18 mouse cellular contexts compared by ENCODE assay signal in the genomic region with DNA sequence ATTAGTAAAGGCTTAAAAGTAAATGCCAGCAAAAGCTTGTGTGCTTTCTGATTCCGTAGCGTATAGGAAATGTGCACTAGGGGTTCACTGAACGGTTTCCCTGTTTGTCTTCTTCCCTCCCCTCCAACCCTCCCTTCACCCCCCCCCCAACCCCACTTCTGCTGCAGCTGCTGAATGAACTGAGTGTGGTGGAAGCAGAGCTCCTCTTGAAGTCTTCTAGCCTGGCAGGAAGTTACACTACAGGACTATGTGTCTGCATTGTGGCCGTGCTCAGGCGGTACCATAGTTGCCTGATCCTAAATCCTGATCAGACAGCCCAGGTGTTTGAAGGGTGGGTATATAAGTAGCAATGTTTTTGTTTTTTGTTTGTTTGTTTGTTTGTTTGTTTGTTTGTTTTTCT. TPM values are rescaled to one million over a fixed set of nuclear protein-coding genes. Genes with fewer than 3 reads are reported as not detected.
DNase-seq lines count a peak whose midpoint lies in the region; ATAC-seq and TF ChIP-seq lines count a peak whose summit lies in the region.
"Had no signal": no experiment of that assay in that cellular context is flagged by ENCODE, and none has a peak within 500 bp of the region (broad histone marks: within the 10 kb centered on the region; RNA-seq: fewer than 3 reads in every experiment).

No protein-coding gene starts in this region.

- TF ChIP-seq POLR2A in thymus, adult 2 months (IDR thresholded peaks at IDR 0.05; ENCODE audit: control insufficient read depth, extremely low read depth, insufficient read depth, low read length, poor library complexity): no peak

- H3K4me3 ChIP-seq in thymus, adult 2 months (ENCODE audit: control insufficient read depth, insufficient read depth, low read length): no peak overlapping the region
- H3K4me3 ChIP-seq: embryonic facial prominence, embryonic 12.5 days; liver, embryonic 15.5 days had no signal

- no peaks in the 10 kb centered on the region for H3K36me3 ChIP-seq in thymus, adult 2 months (ENCODE audit: control insufficient read depth, insufficient read depth, low read length)
- H3K36me3 ChIP-seq: embryonic facial prominence, embryonic 12.5 days; liver, embryonic 15.5 days had no signal

- DNase-seq in B cell, adult 2 months: peak; percentile 29 to 32
- peak; percentile 59 for DNase-seq in thymus, adult 2 months
- no peak for DNase-seq in left cerebral cortex, adult 8-10 months (ENCODE audit: low spot score in 2 of 2)
- no peak for DNase-seq in cerebellum, postnatal 14 days
- DNase-seq in gastrocnemius, postnatal 4 days (ENCODE audit: low spot score in 2 of 2): no peak
- DNase-seq: adrenal gland, adult 2 months; cerebellum, postnatal 25 days; left cerebral cortex, postnatal 4 days had no signal

- H3K4me1 ChIP-seq in thymus, adult 2 months (replicated peaks; ENCODE audit: control insufficient read depth, insufficient read depth, low read length): peaks cover 2% of the 10 kb centered on the region
- H3K4me1 ChIP-seq: embryonic facial prominence, embryonic 12.5 days; liver, embryonic 15.5 days had no signal

- ATAC-seq in CD4-positive, CD25-positive, alpha-beta regulatory T cell, adult 4 months: peak; percentile 81
- ATAC-seq in inflammation-experienced regulatory T-cells, adult 6 months: peak; percentile 65
- ATAC-seq: hindbrain, postnatal 0 days; Patski had no signal

- 3% methylated on average over 5 of the region's 5 CpGs for WGBS in thymus, adult 2 months

- no peaks in the 10 kb centered on the region for H3K27me3 ChIP-seq in thymus, adult 2 months (ENCODE audit: control insufficient read depth, insufficient read depth, low read length)
- H3K27me3 ChIP-seq: embryonic facial prominence, embryonic 12.5 days; liver, embryonic 15.5 days; Patski had no signal

- H3K27ac ChIP-seq in thymus, adult 2 months (ENCODE audit: control insufficient read depth, insufficient read depth, low read length): peak overlapping the region; percentile 52
- H3K27ac ChIP-seq: embryonic facial prominence, embryonic 12.5 days; hindbrain, postnatal 0 days; kidney, postnatal 0 days; liver, embryonic 15.5 days had no signal

- TF ChIP-seq CTCF in thymus, adult 2 months (IDR thresholded peaks at IDR 0.05; ENCODE audit: borderline replicate concordance, control insufficient read depth, extremely low read depth, insufficient read depth, low read length, poor library complexity): no peak

RNA-seq across cellular contexts. Expression of a gene that starts 24.2 kb away (rescaled TPM):
- under 1 TPM; 0.67 to 0.71 TPM for polyA plus RNA-seq in CD4-positive, CD25-positive, alpha-beta regulatory T cell, adult 4 months (2017; shearing (Covaris generic))
- under 1 TPM in 1 of 3 experiments, not detected in 2; 0.60 TPM for polyA plus RNA-seq in inflammation-experienced regulatory T-cells, adult 6 months (2017; shearing (Covaris generic))
- 9.4 and 10.4 TPM in 2 replicates for polyA plus RNA-seq in thymus, adult 2 months (2012; rRNA removed)
- total RNA-seq in left cerebral cortex, adult 8-10 months (2022): 10 to 100 TPM in 3 of 4 experiments, 1 to 10 TPM in 1; 10.0 to 17.6 (median 13.2) TPM
- total RNA-seq in gastrocnemius, postnatal 4 days (2021): 1 to 10 TPM; 1.3 to 2.0 TPM
- polyA plus RNA-seq: Patski had no signal

RNA-seq across cellular contexts. Expression of a gene that starts 27.8 kb away (rescaled TPM):
- polyA plus RNA-seq in CD4-positive, CD25-positive, alpha-beta regulatory T cell, adult 4 months (2017; shearing (Covaris generic)): under 1 TPM in 1 of 2 experiments, not detected in 1; 0.48 TPM
- polyA plus RNA-seq in inflammation-experienced regulatory T-cells, adult 6 months (2017; shearing (Covaris generic)): under 1 TPM in 2 of 3 experiments, not detected in 1; 0.31 to 0.44 TPM
- 13.6 and 15.7 TPM in 2 replicates for polyA plus RNA-seq in thymus, adult 2 months (2012; rRNA removed)
- 10 to 100 TPM; 45.9 to 75.5 (median 56.3) TPM for total RNA-seq in left cerebral cortex, adult 8-10 months (2022)
- total RNA-seq in gastrocnemius, postnatal 4 days (2021): 1 to 10 TPM; 4.0 TPM
- polyA plus RNA-seq: Patski had no signal

RNA-seq across cellular contexts. Expression of a gene that starts 40.0 kb away (rescaled TPM):
- polyA plus RNA-seq in CD4-positive, CD25-positive, alpha-beta regulatory T cell, adult 4 months (2017; shearing (Covaris generic)): not detected
- polyA plus RNA-seq in inflammation-experienced regulatory T-cells, adult 6 months (2017; shearing (Covaris generic)): not detected
- polyA plus RNA-seq in thymus, adult 2 months (2012; rRNA removed): 2.9 and 3.7 TPM in 2 replicates
- not detected for total RNA-seq in left cerebral cortex, adult 8-10 months (2022)
- total RNA-seq in gastrocnemius, postnatal 4 days (2021): not detected
- total RNA-seq: adrenal gland, adult 2 months; hindbrain, postnatal 0 days; layer of hippocampus, postnatal 10 days; left cerebral cortex, postnatal 4 days had no signal
- polyA plus RNA-seq: adrenal gland, adult 2 months; frontal cortex, adult 2 months; heart, postnatal 0 days; liver, embryonic 15.5 days; Patski had no signal

Comparison
In these comparisons a context has a peak if more than half of its experiments do, and no peak if none do; other contexts are left out.
1. DNase-seq: peak in B cell, adult 2 months (2 of 2) and thymus, adult 2 months (single experiment); none in left cerebral cortex, adult 8-10 months (0 of 2), cerebellum, postnatal 14 days (0 of 2) and gastrocnemius, postnatal 4 days (0 of 2).